Mouse (Mus musculus) granulocyte monocyte progenitor cell, adult 5-6 weeks (primary cell): ENCODE data around the gene Rab44. TPM values are rescaled to one million over a fixed set of nuclear protein-coding genes. Genes with fewer than 3 reads are reported as not detected.

Experiments used
- ATAC-seq: replicated peaks from 2 replicates; pipeline ENCODE4 v1.8.0; 2016; ENCODE audit warnings: mild to moderate bottlenecking, moderate TSS enrichment, inconsistent platforms; ENCODE audit not compliant: poor library complexity, severe bottlenecking
- total RNA-seq, 2 experiments: library from RNA; stranded (forward) in 1 of 2; stranded (reverse) in 1 of 2; fragments of 200-712, 200-1000 nt in 1 of 2; fragments of >200 nt in 1 of 2; fragmentation: Nextera tagmentation in 1 of 2; gene quantifications; 2 replicates each; pipeline ENCODE4 v1.2.3; 2014 to 2017

Gene Rab44
- total RNA-seq, 2 experiments from 2014 or later = 315 to 318 TPM

- no peak for ATAC-seq
Observed at GRCm38 (mm10) chr17:29185376-29186046, 71.6 kb downstream of the Rab44 start.

GRCm38 (mm10) chr17:29186989-29187859, 73.3 kb downstream of the Rab44 start:
- no peak for ATAC-seq

- peak; percentile 26; the same call in 1 of the 2 replicates for ATAC-seq
Observed at GRCm38 (mm10) chr17:29188989-29189388, 75.0 kb downstream of the Rab44 start.

GRCm38 (mm10) chr17:29195579-29195978, 81.6 kb downstream of the Rab44 start:
- ATAC-seq = no peak

Other genes with a start within 250 kb of the Rab44 start
- gene 4930539E08Rik, start 198.8 kb upstream of the Rab44 start, total RNA-seq (2014; fragmentation: Nextera tagmentation) = 1.8 and 2.6 TPM in 2 replicates
- gene 4930539E08Rik, start 198.8 kb upstream of the Rab44 start, total RNA-seq (2017) = 1.2 and 1.5 TPM in 2 replicates
- gene Pxt1, start 170.3 kb upstream of the Rab44 start, total RNA-seq (2014; fragmentation: Nextera tagmentation) = not detected in 2 replicates
- gene Pxt1, start 170.3 kb upstream of the Rab44 start, total RNA-seq (2017) = not detected in 2 replicates
- 99.8 and 132 TPM in 2 replicates for gene Kctd20, start 162.2 kb upstream of the Rab44 start, total RNA-seq (2014; fragmentation: Nextera tagmentation)
- gene Kctd20, start 162.2 kb upstream of the Rab44 start, total RNA-seq (2017) = 146 and 162 TPM in 2 replicates
- gene Stk38, start 106.2 kb upstream of the Rab44 start, total RNA-seq (2014; fragmentation: Nextera tagmentation) = 99.0 and 116 TPM in 2 replicates
- gene Stk38, start 106.2 kb upstream of the Rab44 start, total RNA-seq (2017) = 51.6 and 58.2 TPM in 2 replicates
- gene Srsf3, start 81.5 kb upstream of the Rab44 start, total RNA-seq (2014; fragmentation: Nextera tagmentation) = 474 and 486 TPM in 2 replicates
- gene Srsf3, start 81.5 kb upstream of the Rab44 start, total RNA-seq (2017) = 734 and 859 TPM in 2 replicates
- gene Cdkn1a, start 23.2 kb upstream of the Rab44 start, total RNA-seq (2014; fragmentation: Nextera tagmentation) = 8.2 and 9.8 TPM in 2 replicates
- gene Cdkn1a, start 23.2 kb upstream of the Rab44 start, total RNA-seq (2017) = 1.3 and 3.2 TPM in 2 replicates
- 5.9 and 6.3 TPM in 2 replicates for gene Cpne5, start 124.0 kb downstream of the Rab44 start, total RNA-seq (2014; fragmentation: Nextera tagmentation)
- gene Cpne5, start 124.0 kb downstream of the Rab44 start, total RNA-seq (2017) = 1.7 and 14.3 TPM in 2 replicates
- 83.0 and 122 TPM in 2 replicates for gene Ppil1, start 150.0 kb downstream of the Rab44 start, total RNA-seq (2014; fragmentation: Nextera tagmentation)
- 97.1 and 107 TPM in 2 replicates for gene Ppil1, start 150.0 kb downstream of the Rab44 start, total RNA-seq (2017)
- 97.2 and 127 TPM in 2 replicates for gene BC004004, start 154.6 kb downstream of the Rab44 start, total RNA-seq (2014; fragmentation: Nextera tagmentation)
- 67.3 and 108 TPM in 2 replicates for gene BC004004, start 154.6 kb downstream of the Rab44 start, total RNA-seq (2017)
- gene Pi16, start 203.5 kb downstream of the Rab44 start, total RNA-seq (2014; fragmentation: Nextera tagmentation) = 7.0 and 15.7 TPM in 2 replicates
- gene Pi16, start 203.5 kb downstream of the Rab44 start, total RNA-seq (2017) = 9.9 and 10.8 TPM in 2 replicates
- gene Mtch1, start 233.8 kb downstream of the Rab44 start, total RNA-seq (2014; fragmentation: Nextera tagmentation) = 125 and 132 TPM in 2 replicates
- gene Mtch1, start 233.8 kb downstream of the Rab44 start, total RNA-seq (2017) = 69.5 and 74.3 TPM in 2 replicates
- gene Fgd2, start 246.8 kb downstream of the Rab44 start, total RNA-seq (2014; fragmentation: Nextera tagmentation) = 42.8 and 70.9 TPM in 2 replicates
- gene Fgd2, start 246.8 kb downstream of the Rab44 start, total RNA-seq (2017) = 23.6 and 30.5 TPM in 2 replicates